Mouse (Mus musculus): ENCODE data around the gene Gm7995. TPM values are rescaled to one million over a fixed set of nuclear protein-coding genes. Genes with fewer than 3 reads are reported as not detected.
"Not testable (repeated sequence)": the region's sequence is repeated elsewhere in the genome, so short reads cannot be mapped to it uniquely, and the experiment has no call there.

The Gm7995 gene
- not detected in 2 replicates for total RNA-seq (2017)

- ATAC-seq (ENCODE audit: extremely low read depth, insufficient number of reproducible peaks, low FRiP score, poor library complexity, severe bottlenecking), result not testable (repeated sequence)
Measured at GRCm38 (mm10) chr14:42309910-42310309, at the start of gene Gm7995. TSS of gene Gm7995 (plus strand) at chr14:42310210.

DNA sequence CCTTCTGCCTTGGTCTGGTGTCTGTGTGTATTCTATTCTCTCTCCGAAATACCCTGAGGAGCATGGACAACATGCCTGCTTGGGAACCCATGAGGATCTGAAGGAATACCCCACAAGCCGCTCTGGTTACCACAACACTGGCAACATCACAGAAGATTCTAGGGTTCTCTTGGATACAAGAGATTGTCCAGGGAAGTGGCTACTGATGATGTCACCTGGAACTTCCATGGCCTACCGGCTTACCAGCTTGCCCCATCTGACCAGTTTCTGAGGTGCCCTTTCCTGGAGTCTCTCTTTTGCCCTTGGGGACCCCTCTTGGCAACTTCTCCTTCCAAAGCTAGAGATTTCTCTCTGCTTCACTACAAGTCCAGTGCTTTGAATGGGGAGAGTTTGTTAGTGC, 12.8 kb upstream of the Gm7995 start, which contains the start of gene Gm9611:
TSS of gene Gm9611 (minus strand) at position 101 of the 400 bp plus-strand sequence.
- ATAC-seq (ENCODE audit: extremely low read depth, insufficient number of reproducible peaks, low FRiP score, poor library complexity, severe bottlenecking), result not testable (repeated sequence)

Other genes with a start within 250 kb of the Gm7995 start
- gene Gm7951, start 192.8 kb upstream of the Gm7995 start, total RNA-seq (2017), result not detected in 2 replicates
- gene Gm17027, start 147.6 kb upstream of the Gm7995 start, total RNA-seq (2017), result not detected in 2 replicates
- gene Gm3573, start 119.4 kb upstream of the Gm7995 start, total RNA-seq (2017), result not detected in 2 replicates
- gene Gm17026, start 50.2 kb upstream of the Gm7995 start, total RNA-seq (2017), result not detected in 2 replicates
- gene Gm9611, start 12.9 kb upstream of the Gm7995 start, total RNA-seq (2017), result not detected in 2 replicates
- gene Gm8005, start 129.5 kb downstream of the Gm7995 start, total RNA-seq (2017), result not detected in 2 replicates
- not detected in 2 replicates for gene Gm8011, start 153.7 kb downstream of the Gm7995 start, total RNA-seq (2017)
- not detected in 2 replicates for gene Gm8020, start 192.1 kb downstream of the Gm7995 start, total RNA-seq (2017)
- not detected in 2 replicates for gene Gm8024, start 214.1 kb downstream of the Gm7995 start, total RNA-seq (2017)